Mouse (Mus musculus) C2C12 (cell line): ENCODE measurements at regions not wholly inside any gene's neighbourhood (a gene's known extent, or its start where the extent isn't known, plus 50 kb on each side); places are given as distances from the start of the nearest gene placed in this dataset.

Source experiments
- CTCF ChIP-seq: IDR thresholded peaks from one replicate; pipeline ENCODE4 v1.5.1; 2011; ENCODE audit not compliant: control insufficient read depth, insufficient read depth, insufficient read length
- MAX ChIP-seq: IDR thresholded peaks from one replicate; pipeline ENCODE4 v1.6.1; 2011; ENCODE audit warnings: mild to moderate bottlenecking, control low read depth
- MYOG ChIP-seq: IDR thresholded peaks from one replicate; pipeline ENCODE4 v1.6.1; 2011; ENCODE audit not compliant: control insufficient read depth, insufficient read length; ENCODE audit errors: extremely low read depth

- TF ChIP-seq CTCF (no peak), MAX (no peak), MYOG (no peak)
These were observed 64.0 kb upstream of the Pik3r1 start for GRCm38 (mm10) chr13:101831872-101832629.
